Mouse (Mus musculus): ENCODE data around the gene Pmch. TPM values are rescaled to one million over a fixed set of nuclear protein-coding genes. Genes with fewer than 3 reads are reported as not detected.

Pmch gene
- polyA plus RNA-seq (2015; fragmentation: Nextera tagmentation; extraction: Ambion mirVana) = 0.36 and 0.50 TPM in 2 replicates

GRCm38 (mm10) chr10:88090772-88091171, at the start of gene Pmch:
TSS of gene Pmch (plus strand) at chr10:88091072.
- no peak within 1 kb of the TSS for H3K27ac ChIP-seq (ENCODE audit: low read length)
- H3K4me1 ChIP-seq (ENCODE audit: control insufficient read depth, insufficient read depth, low read length) = no peaks in the 10 kb centered on the region
- no peaks in the 10 kb centered on the region for H3K36me3 ChIP-seq (ENCODE audit: control insufficient read depth, insufficient read depth, low read length)
- H3K4me3 ChIP-seq (ENCODE audit: low read length) = no peak within 1 kb of the TSS
- H3K27me3 ChIP-seq (replicated peaks; ENCODE audit: control insufficient read depth, insufficient read depth, low read length) = no peaks in the 10 kb centered on the region
- no peak for ATAC-seq
- WGBS = 74% methylated on average over 5 of the region's 5 CpGs
- H3K9ac ChIP-seq (ENCODE audit: low read depth, low read length) = no peak within 1 kb of the TSS
- no peaks in the 10 kb centered on the region for H3K9me3 ChIP-seq (ENCODE audit: control insufficient read depth, low read length)
- no peak within 1 kb of the TSS for H3K4me2 ChIP-seq (ENCODE audit: low read depth, low read length)

GRCm38 (mm10) chr10:88044297-88044696, 46.6 kb upstream of the Pmch start:
- H3K9ac ChIP-seq (ENCODE audit: low read depth, low read length) = no peak overlapping the region
- no peaks in the 10 kb centered on the region for H3K4me1 ChIP-seq (ENCODE audit: control insufficient read depth, insufficient read depth, low read length)
- H3K36me3 ChIP-seq (ENCODE audit: control insufficient read depth, insufficient read depth, low read length) = no peaks in the 10 kb centered on the region
- 59% methylated on average over 4 of the region's 4 CpGs for WGBS
- H3K27ac ChIP-seq (ENCODE audit: low read length) = no peak overlapping the region
- no peak overlapping the region for H3K4me3 ChIP-seq (ENCODE audit: low read length)
- no peaks in the 10 kb centered on the region for H3K9me3 ChIP-seq (ENCODE audit: control insufficient read depth, low read length)
- no peak overlapping the region for H3K4me2 ChIP-seq (ENCODE audit: low read depth, low read length)
- ATAC-seq = no peak
- H3K27me3 ChIP-seq (replicated peaks; ENCODE audit: control insufficient read depth, insufficient read depth, low read length) = no peaks in the 10 kb centered on the region

GRCm38 (mm10) chr10:88046098-88046771, 44.6 kb upstream of the Pmch start:
- Histone ChIP-seq H3K9me3 (ENCODE audit: control insufficient read depth, low read length) (no peaks in the 10 kb centered on the region), H3K27ac (ENCODE audit: low read length) (no peak overlapping the region), H3K4me3 (ENCODE audit: low read length) (no peak overlapping the region), H3K9ac (ENCODE audit: low read depth, low read length) (no peak overlapping the region), H3K27me3 (replicated peaks; ENCODE audit: control insufficient read depth, insufficient read depth, low read length) (no peaks in the 10 kb centered on the region), H3K4me2 (ENCODE audit: low read depth, low read length) (no peak overlapping the region), H3K36me3 (ENCODE audit: control insufficient read depth, insufficient read depth, low read length) (no peaks in the 10 kb centered on the region), H3K4me1 (ENCODE audit: control insufficient read depth, insufficient read depth, low read length) (no peaks in the 10 kb centered on the region)
- 55% methylated on average over 11 of the region's 11 CpGs for WGBS
- no peak for ATAC-seq

GRCm38 (mm10) chr10:88054233-88054985, 36.5 kb upstream of the Pmch start:
- Histone ChIP-seq H3K4me2 (ENCODE audit: low read depth, low read length) (no peak overlapping the region), H3K9ac (ENCODE audit: low read depth, low read length) (no peak overlapping the region), H3K36me3 (ENCODE audit: control insufficient read depth, insufficient read depth, low read length) (no peaks in the 10 kb centered on the region), H3K4me1 (ENCODE audit: control insufficient read depth, insufficient read depth, low read length) (no peaks in the 10 kb centered on the region), H3K9me3 (ENCODE audit: control insufficient read depth, low read length) (no peaks in the 10 kb centered on the region), H3K27ac (ENCODE audit: low read length) (no peak overlapping the region), H3K4me3 (ENCODE audit: low read length) (no peak overlapping the region), H3K27me3 (replicated peaks; ENCODE audit: control insufficient read depth, insufficient read depth, low read length) (no peaks in the 10 kb centered on the region)
- ATAC-seq = no peak
- 66% methylated on average over 14 of the region's 14 CpGs for WGBS

- Histone ChIP-seq H3K27me3 (replicated peaks; ENCODE audit: control insufficient read depth, insufficient read depth, low read length) (no peaks in the 10 kb centered on the region), H3K9me3 (ENCODE audit: control insufficient read depth, low read length) (no peaks in the 10 kb centered on the region), H3K4me1 (ENCODE audit: control insufficient read depth, insufficient read depth, low read length) (no peaks in the 10 kb centered on the region), H3K36me3 (ENCODE audit: control insufficient read depth, insufficient read depth, low read length) (no peaks in the 10 kb centered on the region), H3K9ac (ENCODE audit: low read depth, low read length) (no peak overlapping the region), H3K4me2 (ENCODE audit: low read depth, low read length) (no peak overlapping the region), H3K4me3 (ENCODE audit: low read length) (no peak overlapping the region), H3K27ac (ENCODE audit: low read length) (no peak overlapping the region)
- ATAC-seq = no peak
- 40% methylated on average over 14 of the region's 14 CpGs for WGBS
These were observed 33.8 kb upstream of the Pmch start for GRCm38 (mm10) chr10:88056950-88057649.

GRCm38 (mm10) chr10:88063436-88063835, 27.4 kb upstream of the Pmch start:
- Histone ChIP-seq H3K4me1 (ENCODE audit: control insufficient read depth, insufficient read depth, low read length) (no peaks in the 10 kb centered on the region), H3K4me3 (ENCODE audit: low read length) (no peak overlapping the region), H3K9ac (ENCODE audit: low read depth, low read length) (no peak overlapping the region), H3K27ac (ENCODE audit: low read length) (no peak overlapping the region), H3K36me3 (ENCODE audit: control insufficient read depth, insufficient read depth, low read length) (no peaks in the 10 kb centered on the region), H3K9me3 (ENCODE audit: control insufficient read depth, low read length) (no peaks in the 10 kb centered on the region), H3K27me3 (replicated peaks; ENCODE audit: control insufficient read depth, insufficient read depth, low read length) (no peaks in the 10 kb centered on the region), H3K4me2 (ENCODE audit: low read depth, low read length) (no peak overlapping the region)
- no peak for ATAC-seq
- WGBS = 80% methylated on average over 4 of the region's 4 CpGs

- no peaks in the 10 kb centered on the region for H3K36me3 ChIP-seq (ENCODE audit: control insufficient read depth, insufficient read depth, low read length)
- WGBS = 65% methylated on average over 2 of the region's 2 CpGs
- H3K4me3 ChIP-seq (ENCODE audit: low read length) = no peak overlapping the region
- H3K9ac ChIP-seq (ENCODE audit: low read depth, low read length) = no peak overlapping the region
- H3K27me3 ChIP-seq (replicated peaks; ENCODE audit: control insufficient read depth, insufficient read depth, low read length) = no peaks in the 10 kb centered on the region
- no peak overlapping the region for H3K27ac ChIP-seq (ENCODE audit: low read length)
- no peak for ATAC-seq
- no peaks in the 10 kb centered on the region for H3K4me1 ChIP-seq (ENCODE audit: control insufficient read depth, insufficient read depth, low read length)
- no peak overlapping the region for H3K4me2 ChIP-seq (ENCODE audit: low read depth, low read length)
- no peaks in the 10 kb centered on the region for H3K9me3 ChIP-seq (ENCODE audit: control insufficient read depth, low read length)
These were observed 26.0 kb upstream of the Pmch start for GRCm38 (mm10) chr10:88064872-88065271.

- Histone ChIP-seq H3K9me3 (ENCODE audit: control insufficient read depth, low read length) (no peaks in the 10 kb centered on the region), H3K36me3 (ENCODE audit: control insufficient read depth, insufficient read depth, low read length) (no peaks in the 10 kb centered on the region), H3K4me1 (ENCODE audit: control insufficient read depth, insufficient read depth, low read length) (no peaks in the 10 kb centered on the region), H3K9ac (ENCODE audit: low read depth, low read length) (no peak overlapping the region), H3K27ac (ENCODE audit: low read length) (no peak overlapping the region), H3K27me3 (replicated peaks; ENCODE audit: control insufficient read depth, insufficient read depth, low read length) (no peaks in the 10 kb centered on the region), H3K4me2 (ENCODE audit: low read depth, low read length) (no peak overlapping the region), H3K4me3 (ENCODE audit: low read length) (no peak overlapping the region)
- no peak for ATAC-seq
- 70% methylated on average over 3 of the region's 3 CpGs for WGBS
These were observed 23.5 kb upstream of the Pmch start for GRCm38 (mm10) chr10:88067377-88067776.

- no peak for ATAC-seq
- Histone ChIP-seq H3K36me3 (ENCODE audit: control insufficient read depth, insufficient read depth, low read length) (no peaks in the 10 kb centered on the region), H3K4me1 (ENCODE audit: control insufficient read depth, insufficient read depth, low read length) (no peaks in the 10 kb centered on the region), H3K9ac (ENCODE audit: low read depth, low read length) (no peak overlapping the region), H3K27ac (ENCODE audit: low read length) (no peak overlapping the region), H3K9me3 (ENCODE audit: control insufficient read depth, low read length) (no peaks in the 10 kb centered on the region), H3K27me3 (replicated peaks; ENCODE audit: control insufficient read depth, insufficient read depth, low read length) (no peaks in the 10 kb centered on the region), H3K4me2 (ENCODE audit: low read depth, low read length) (no peak overlapping the region), H3K4me3 (ENCODE audit: low read length) (no peak overlapping the region)
- 87% methylated on average over 2 of the region's 2 CpGs for WGBS
These were observed 15.3 kb downstream of the Pmch start for GRCm38 (mm10) chr10:88106169-88106568.
